Mouse (Mus musculus) kidney, postnatal 4 days (tissue): ENCODE measurements around the gene P2ry10.
"Not testable (repeated sequence)": the region's sequence is repeated elsewhere in the genome, so short reads cannot be mapped to it uniquely, and the experiment has no call there.

ENCODE experiments used
- DNase-seq, 2 experiments: peaks; one replicate each; pipeline ENCODE4 v3.0.0; 2021; ENCODE audit warnings: mixed read lengths in 2 of 2

The P2ry10 gene

GRCm38 (mm10) chrX:107088177-107088576 is at the start of gene P2ry10:
Gene P2ry10 (plus strand): TSS chrX:107088492.
- DNase-seq = no peak

DNA sequence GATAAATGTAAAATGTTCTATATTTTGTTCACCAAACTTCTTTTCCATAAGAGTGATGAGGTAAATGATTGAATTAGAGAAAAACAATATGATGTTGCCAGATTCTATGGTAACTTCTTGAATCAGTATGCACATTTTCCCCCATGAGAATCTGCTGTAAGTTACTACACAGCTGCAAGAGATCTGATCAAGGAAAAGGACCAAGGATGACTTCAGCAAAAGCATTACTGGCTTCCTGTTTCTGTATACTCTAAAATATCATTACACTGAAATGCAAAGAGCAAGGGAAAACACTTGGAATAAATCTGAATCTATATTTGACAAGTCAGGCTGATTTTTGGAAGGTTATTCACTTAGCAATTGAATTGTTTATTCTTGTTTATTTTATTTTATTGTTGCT is 49.1 kb upstream of the P2ry10 start:
- DNase-seq = no peak

DNA sequence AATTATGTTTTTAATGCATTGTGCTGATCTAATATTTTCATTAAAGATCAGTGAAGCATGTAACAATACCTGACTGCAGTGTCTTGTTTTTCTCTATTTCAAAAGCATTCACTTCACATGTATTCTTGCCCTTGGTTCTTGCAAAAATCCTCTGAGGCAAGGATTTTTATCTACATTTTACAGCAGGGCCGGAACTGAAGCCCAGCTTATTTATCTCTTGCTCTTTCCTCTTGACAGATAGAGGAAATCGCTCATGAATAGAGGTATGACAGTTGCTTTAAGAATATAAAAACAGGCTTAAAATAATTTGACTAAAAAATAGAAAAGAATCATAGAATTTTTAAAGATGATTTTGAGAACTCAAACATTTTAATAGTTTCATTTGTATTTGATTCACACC is 48.7 kb upstream of the P2ry10 start:
- DNase-seq = no peak

DNA sequence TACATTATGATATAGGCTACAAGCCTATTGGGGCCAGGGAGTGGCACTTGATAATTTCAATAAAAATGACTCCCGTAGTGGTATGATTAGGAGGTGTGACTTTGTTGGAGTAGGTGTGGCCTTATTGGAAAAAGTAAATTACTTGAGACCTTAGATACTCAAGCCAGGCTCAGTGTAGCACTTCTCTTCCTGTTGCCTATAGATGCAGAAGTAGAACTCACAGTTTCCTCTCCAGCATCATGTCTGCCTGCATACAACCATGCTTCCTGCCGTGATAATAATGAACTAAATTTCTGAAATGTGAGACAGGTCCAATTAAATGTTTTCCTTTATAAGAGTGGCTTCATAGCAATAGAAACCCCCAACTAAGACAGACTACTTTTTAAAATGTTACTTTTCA is 45.9 kb upstream of the P2ry10 start:
- no peak for DNase-seq

DNA sequence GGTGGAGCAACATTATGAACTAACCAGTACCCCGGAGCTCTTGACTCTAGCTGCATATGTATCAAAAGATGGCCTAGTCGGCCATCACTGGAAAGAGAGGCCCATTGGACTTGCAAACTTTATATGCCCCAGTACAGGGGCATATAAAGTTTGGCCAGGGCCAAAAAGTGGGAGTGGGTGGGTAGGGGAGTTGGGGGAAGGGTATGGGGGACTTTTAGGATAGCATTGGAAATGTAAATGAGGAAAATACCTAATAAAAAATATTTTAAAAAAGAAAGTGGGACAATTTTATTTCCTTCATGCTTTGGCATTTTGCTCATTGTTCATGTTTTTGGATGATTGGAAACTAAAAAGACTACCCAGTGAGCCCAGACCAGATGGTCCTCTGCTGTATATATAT is 4.9 kb upstream of the P2ry10 start:
- DNase-seq = not testable (repeated sequence)

DNA sequence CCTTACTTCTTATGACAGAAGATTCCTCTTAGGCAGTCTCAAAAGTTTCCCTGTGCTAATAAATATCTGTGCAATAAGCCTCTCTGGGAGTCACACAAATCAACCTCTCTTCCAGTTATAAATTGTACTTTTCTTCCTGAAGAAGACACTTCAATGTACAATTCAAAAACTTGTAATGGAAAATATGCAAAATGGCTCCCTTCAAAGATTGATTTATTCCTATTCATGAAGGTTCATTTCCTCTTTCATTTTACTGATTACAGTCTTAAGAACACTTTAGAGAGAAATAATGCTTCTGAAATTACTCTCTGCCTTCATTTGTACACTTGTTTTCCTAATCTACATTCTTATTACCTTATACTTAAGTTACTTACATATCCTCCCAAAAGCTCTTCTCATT is 4.0 kb upstream of the P2ry10 start:
- DNase-seq = no peak

DNA sequence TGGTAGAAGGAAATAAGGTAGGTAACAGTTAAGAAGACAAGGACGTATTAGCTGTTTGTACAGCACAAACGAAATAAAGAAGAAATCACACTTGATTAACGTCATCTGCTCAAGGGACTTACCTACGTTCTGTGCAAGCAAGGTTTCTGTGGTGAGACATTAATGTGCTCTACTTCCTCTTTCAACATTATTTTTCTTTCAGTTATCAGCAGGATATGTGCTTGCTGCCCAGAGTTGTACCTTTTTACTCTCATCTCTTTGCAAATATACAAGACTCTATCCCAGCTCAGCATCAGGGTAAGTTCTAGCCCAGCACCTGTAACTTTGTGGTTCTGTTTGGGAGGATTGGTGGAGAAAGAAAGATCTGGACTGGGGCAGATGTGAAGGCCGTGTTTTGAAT is 839 bp downstream of the P2ry10 start:
- no peak for DNase-seq

- no peak for DNase-seq
These were observed 1.6 kb downstream of the P2ry10 start for GRCm38 (mm10) chrX:107089930-107090329.

DNA sequence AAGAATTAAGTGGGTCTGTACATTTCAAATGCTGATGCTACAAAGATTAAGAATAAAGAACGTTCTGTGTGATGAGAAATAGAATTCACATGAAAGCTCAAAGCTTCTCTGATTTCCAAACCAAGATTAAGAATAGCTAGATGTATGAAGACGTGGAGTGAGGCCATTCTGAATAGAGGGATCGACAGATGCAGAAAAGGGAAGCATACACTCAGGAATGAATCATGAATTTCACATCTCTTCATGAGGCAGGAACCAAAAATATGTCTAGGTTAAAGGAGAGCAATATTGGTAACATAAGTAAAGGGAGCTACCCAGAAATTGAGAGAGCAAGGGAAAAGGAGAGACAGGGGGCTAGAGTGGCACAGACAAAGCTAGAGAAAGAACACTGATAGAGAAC is 7.3 kb downstream of the P2ry10 start:
- DNase-seq = no peak

DNA sequence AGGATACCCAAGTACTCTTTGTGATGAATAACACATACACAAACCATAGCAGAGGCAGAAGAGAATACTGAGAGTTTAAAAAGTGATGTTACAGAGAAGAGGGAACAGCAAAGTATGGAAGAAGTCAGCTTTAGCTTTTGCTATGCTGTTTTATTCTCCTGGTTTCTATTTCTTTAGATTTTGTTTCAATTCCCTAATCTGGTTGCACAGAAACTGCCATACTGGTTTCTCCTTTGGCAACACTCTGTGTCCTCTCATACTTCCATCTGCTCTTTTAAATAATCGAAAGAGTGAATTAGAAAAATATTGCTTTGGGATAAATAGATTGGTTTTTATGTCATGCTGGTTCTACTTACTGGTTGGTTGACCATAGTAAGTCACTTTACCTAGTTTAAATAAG is 28.0 kb downstream of the P2ry10 start:
- no peak for DNase-seq

DNA sequence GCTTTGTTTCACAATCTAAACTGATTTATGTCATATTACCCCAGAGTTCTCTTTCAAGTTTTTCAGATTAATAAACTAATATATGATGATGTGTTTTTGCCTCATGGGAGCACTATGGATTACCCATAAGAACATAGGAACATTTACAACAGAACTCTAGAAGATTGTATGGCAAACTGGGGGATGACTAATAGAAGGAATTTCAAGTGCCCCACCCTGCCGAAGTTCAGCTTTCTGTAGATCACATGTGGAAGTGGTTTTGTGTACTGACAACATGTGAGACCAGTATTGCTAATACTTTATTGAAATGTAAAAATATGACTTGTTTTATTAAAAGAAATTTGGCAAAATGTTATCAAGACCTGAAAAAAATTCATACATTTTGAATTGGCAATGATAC is 28.7 kb downstream of the P2ry10 start:
- no peak for DNase-seq

GRCm38 (mm10) chrX:107143184-107143583 is 54.9 kb downstream of the P2ry10 start:
- DNase-seq = no peak

DNA sequence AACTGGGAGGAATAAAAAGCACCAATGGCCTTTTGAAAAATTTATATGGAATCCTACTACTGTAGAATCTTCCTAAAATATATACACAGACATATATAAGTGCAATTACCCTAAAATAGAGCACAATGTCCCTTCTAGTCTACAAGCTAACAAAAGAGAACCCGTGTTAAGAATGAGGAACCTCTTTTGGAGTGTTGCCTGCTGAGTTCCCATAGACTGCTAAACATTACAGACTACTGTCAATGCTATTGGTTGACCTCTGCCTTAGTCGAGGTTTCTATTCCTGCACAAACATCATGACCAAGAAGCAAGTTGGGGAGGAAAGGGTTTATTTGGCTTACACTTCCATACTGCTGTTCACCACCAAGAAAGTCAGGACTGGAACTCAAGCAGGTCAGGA is 55.6 kb downstream of the P2ry10 start:
- no peak for DNase-seq

GRCm38 (mm10) chrX:107148681-107149080 is 60.4 kb downstream of the P2ry10 start, which contains the start of gene P2ry10b:
Gene P2ry10b (plus strand): TSS chrX:107148927.
- no peak for DNase-seq

DNA sequence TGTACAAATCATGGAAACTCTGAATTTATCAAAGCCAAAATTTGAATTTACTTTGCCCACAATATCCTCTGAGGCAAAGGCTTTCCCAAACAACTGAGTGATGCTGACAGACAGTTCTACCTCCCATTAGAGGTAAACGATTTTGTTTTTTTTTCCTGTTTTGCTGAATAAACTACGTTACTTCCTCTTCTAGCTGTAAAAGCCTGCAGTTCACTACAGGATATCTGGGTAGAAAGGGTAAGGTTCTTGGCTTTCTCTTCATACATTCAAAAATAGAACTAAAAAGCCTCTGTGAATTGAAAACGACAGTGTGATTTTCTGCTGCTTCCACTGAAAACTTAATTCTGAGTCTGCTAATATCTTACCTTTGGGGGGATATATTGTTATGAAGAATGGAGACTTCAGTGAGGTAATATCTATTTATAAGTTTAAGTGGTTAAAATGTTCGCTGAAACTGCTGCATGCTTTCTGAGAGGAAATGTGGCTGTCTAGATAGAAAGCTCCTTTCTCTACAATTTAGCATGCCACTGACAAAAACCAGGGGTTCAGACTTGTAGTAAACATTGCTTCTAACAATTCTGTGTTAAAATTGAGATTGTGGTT is 61.2 kb downstream of the P2ry10 start:
- no peak for DNase-seq

- no peak for DNase-seq
These were observed 61.7 kb downstream of the P2ry10 start for GRCm38 (mm10) chrX:107150027-107150426.

- peak in 1 of 2 experiments; percentile 3 for DNase-seq
These were observed 62.6 kb downstream of the P2ry10 start for GRCm38 (mm10) chrX:107150752-107151515.
